Mouse (Mus musculus) forebrain, embryonic 13.5 days (tissue): ENCODE data around the gene Morn1. TPM values are rescaled to one million over a fixed set of nuclear protein-coding genes. Genes with fewer than 3 reads are reported as not detected.

Experiments
- ATAC-seq: fragments of 200-750 bp; cut with Nextera tagmentation; 2 replicates; pipeline ENCODE4 v1.8.0; 2017
- H3K27ac ChIP-seq: fragments of 300-500 bp; sonication (generic); 2 replicates; pipeline ENCODE4 v1.5.1; 2015; ENCODE audit warnings: inconsistent platforms, mild to moderate bottlenecking, moderate library complexity
- H3K27me3 ChIP-seq: fragments of 300-500 bp; sonication (generic); 2 replicates; pipeline ENCODE4 v1.6.1; 2015; ENCODE audit warnings: mild to moderate bottlenecking, inconsistent platforms
- H3K36me3 ChIP-seq: fragments of 300-500 bp; sonication (generic); 2 replicates; pipeline ENCODE4 v1.6.1; 2015; ENCODE audit warnings: mild to moderate bottlenecking, inconsistent platforms; ENCODE audit not compliant: poor library complexity, severe bottlenecking
- H3K4me1 ChIP-seq: fragments of 300-500 bp; sonication (generic); 2 replicates; pipeline ENCODE4 v1.6.1; 2015; ENCODE audit warnings: inconsistent platforms
- H3K4me2 ChIP-seq: fragments of 300-500 bp; sonication (generic); 2 replicates; pipeline ENCODE4 v1.6.1; 2015; ENCODE audit warnings: inconsistent platforms, mild to moderate bottlenecking, moderate library complexity
- H3K4me3 ChIP-seq: fragments of 300-500 bp; sonication (generic); 2 replicates; pipeline ENCODE4 v1.5.1; 2015; ENCODE audit warnings: mild to moderate bottlenecking, inconsistent platforms
- H3K9ac ChIP-seq: fragments of 300-500 bp; sonication (generic); 2 replicates; pipeline ENCODE4 v1.6.1; 2015; ENCODE audit warnings: mild to moderate bottlenecking, inconsistent platforms
- H3K9me3 ChIP-seq: fragments of 300-500 bp; sonication (generic); replicated peaks from 2 replicates; pipeline ENCODE4 v1.6.1; 2016; ENCODE audit warnings: inconsistent platforms
- WGBS: fragments of 180-500 bp; shearing (Covaris S2); methylation state at CpG from one replicate; pipeline ENCODE4 v1.1.7; 2015; 5-methylcytosine and 5-hydroxymethylcytosine counted together
- polyA plus RNA-seq: library from polyadenylated mRNA; unstranded; fragments of >200 nt; fragmentation: Nextera tagmentation; extraction: Ambion mirVana; gene quantifications from 2 replicates; pipeline ENCODE4 v1.2.1, GENCODE M21; 2015

Morn1 gene
- polyA plus RNA-seq, 1 experiment from 2014 or later = 7.4 TPM

DNA sequence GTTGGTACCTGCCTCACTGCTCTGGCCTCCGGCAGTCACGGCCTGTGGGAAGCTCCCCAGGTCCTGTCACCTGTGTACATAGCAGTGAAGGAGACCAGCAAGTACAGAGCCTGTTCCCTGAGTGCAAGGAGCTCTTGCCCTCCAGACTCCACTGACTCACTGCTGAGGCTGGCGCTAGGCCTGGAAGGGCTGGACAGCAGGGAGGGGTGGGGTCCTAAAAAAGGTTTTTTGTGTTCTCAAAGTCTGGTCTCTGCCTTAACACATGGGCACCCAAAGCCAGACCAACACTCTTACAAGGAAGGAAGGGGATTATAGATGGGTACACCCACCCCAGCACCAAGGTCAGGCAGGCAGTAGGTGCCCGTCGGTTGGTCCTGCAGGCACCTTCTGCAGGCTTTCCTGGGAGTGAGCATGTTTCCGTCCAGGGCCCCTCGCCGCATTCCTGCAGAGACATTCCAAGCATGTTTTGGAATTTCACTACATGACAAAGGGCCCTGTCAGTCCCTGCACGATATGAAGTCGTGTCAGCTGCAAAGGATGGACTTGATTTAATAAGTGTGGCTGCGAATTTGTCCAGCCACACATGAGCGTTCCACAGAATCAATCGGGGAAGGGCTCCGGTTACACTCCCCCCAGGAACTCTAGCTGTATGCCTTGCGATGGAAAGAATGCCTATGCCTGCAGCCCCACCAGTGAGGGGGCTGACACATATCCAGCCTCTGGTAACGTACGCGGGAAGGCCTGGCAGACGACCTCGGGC, 47.5 kb downstream of the Morn1 start:
- Histone ChIP-seq H3K4me2 (no peak overlapping the region), H3K9me3 (no peaks in the 10 kb centered on the region), H3K4me3 (no peak overlapping the region), H3K36me3 (no peaks in the 10 kb centered on the region), H3K27me3 (no peaks in the 10 kb centered on the region), H3K4me1 (peaks cover 62% of the 10 kb centered on the region), H3K27ac (peak overlapping the region; percentile 64), H3K9ac (0 out of 2 replicates have a peak overlapping the region, but pooled peaks have one; percentile 43)
- WGBS = 47% methylated on average over 20 of the region's 20 CpGs
- ATAC-seq = no peak

DNA sequence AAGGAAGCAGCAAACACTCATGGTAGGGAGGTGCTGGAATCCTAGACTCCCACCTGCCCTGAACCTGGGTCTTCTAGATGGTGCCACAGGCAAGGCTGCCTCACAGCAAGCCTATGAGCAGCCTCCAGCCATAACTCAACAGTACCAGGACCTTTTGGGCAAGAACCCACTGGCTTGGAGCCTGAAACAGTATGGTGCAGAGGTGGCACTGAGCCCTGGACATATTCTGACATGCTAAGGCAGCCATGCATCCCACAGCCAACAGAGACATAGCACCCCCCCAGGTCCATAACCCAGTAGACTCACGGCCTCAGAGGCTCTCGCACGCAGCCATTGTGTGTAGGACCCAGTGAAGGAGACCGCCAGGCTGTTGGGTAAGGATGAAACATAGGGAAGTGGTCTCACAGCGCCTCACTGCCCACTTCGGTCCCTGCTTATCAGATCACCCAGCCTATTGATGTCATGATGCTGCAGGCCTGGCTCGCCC, 48.4 kb downstream of the Morn1 start:
- no peaks in the 10 kb centered on the region for H3K9me3 ChIP-seq
- 84% methylated on average over 7 of the region's 7 CpGs for WGBS
- H3K27me3 ChIP-seq = no peaks in the 10 kb centered on the region
- no peaks in the 10 kb centered on the region for H3K36me3 ChIP-seq
- no peak overlapping the region for H3K4me2 ChIP-seq
- ATAC-seq = no peak
- H3K4me3 ChIP-seq = no peak overlapping the region
- H3K4me1 ChIP-seq = peaks cover 55% of the 10 kb centered on the region
- H3K9ac ChIP-seq = no peak overlapping the region
- H3K27ac ChIP-seq = no peak overlapping the region

DNA sequence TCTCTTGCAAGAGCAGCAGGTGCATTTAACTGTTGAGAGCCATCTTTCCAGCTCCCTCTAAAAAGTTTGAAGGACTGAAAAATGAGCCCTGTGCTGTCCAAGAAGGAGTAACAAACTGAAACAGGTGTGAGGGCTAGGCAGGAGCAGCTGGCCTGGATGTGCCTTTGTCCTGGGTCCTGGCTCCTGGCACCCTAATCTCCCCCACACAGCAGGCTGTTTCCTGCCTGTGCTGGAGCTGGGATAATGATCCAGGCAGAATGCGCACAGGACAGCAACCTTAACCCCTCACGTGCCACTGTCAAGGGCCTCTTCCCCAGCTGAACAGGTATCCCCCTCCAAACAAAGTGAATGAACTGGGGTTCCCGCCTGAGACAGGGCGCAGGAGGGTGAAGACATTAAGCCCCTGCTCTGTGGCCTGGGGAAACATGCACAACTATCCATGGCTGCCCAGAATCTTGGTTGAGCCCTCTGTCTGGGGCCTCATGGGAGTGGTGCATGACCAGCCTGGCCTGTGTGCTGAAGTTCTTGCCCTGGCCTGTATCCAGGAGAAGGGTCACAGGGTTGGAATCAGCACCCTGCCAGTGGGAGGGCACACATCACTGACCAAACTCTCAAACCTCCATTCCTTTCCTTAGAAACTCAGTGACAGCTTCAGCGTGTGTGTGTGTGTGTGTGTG, 49.7 kb downstream of the Morn1 start:
- Histone ChIP-seq H3K27me3 (no peaks in the 10 kb centered on the region), H3K4me3 (no peak overlapping the region), H3K27ac (no peak overlapping the region), H3K9me3 (no peaks in the 10 kb centered on the region), H3K4me2 (no peak overlapping the region), H3K4me1 (peaks cover 42% of the 10 kb centered on the region), H3K9ac (no peak overlapping the region), H3K36me3 (no peaks in the 10 kb centered on the region)
- no peak for ATAC-seq
- WGBS = 50% methylated on average over 5 of the region's 5 CpGs

DNA sequence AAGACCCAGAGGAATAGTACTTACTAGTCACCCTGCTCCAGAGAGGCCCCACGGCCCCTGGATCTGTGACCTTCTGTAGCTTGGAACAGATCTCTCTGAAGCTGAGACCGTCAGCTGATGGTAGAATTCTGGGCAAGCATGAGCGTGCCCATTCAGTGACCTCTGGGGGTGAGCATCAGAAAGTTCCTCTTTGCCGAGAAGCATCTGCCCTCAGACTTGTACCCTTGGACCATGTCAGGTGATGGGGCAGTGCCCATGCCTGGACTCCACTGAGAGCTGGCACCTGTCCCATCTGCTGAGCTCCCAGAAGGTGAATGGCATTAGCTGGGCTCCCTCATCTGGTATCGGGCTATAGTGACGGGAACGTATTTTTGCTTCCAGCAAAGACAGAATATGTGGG, 51.5 kb downstream of the Morn1 start:
- Histone ChIP-seq H3K4me1 (peaks cover 35% of the 10 kb centered on the region), H3K9ac (no peak overlapping the region), H3K27ac (no peak overlapping the region), H3K4me3 (no peak overlapping the region), H3K9me3 (no peaks in the 10 kb centered on the region), H3K27me3 (no peaks in the 10 kb centered on the region), H3K36me3 (no peaks in the 10 kb centered on the region), H3K4me2 (no peak overlapping the region)
- no peak for ATAC-seq
- WGBS = 86% methylated on average over 7 of the region's 7 CpGs

DNA sequence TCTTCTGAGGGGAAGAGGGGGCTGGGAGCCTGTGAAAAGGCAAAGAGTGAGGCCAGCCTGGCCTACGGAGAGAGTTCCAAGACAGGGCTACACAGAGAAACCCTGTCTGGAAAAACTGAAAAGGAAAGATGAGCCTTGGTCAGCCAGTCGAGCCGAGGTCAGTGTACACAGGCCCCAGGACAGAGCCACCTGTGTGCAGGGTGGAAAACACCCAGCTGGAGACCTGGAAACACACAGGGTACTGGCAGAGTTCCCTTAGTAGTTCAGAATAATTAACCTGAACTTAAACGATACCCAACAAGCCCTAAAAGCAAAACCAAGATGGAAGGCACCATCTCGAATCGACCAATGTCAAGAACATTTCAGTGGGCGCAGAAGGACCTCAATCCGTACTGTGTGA, 52.1 kb downstream of the Morn1 start:
- Histone ChIP-seq H3K4me2 (no peak overlapping the region), H3K27ac (no peak overlapping the region), H3K4me3 (no peak overlapping the region), H3K4me1 (peaks cover 35% of the 10 kb centered on the region), H3K27me3 (no peaks in the 10 kb centered on the region), H3K9ac (no peak overlapping the region), H3K9me3 (no peaks in the 10 kb centered on the region), H3K36me3 (no peaks in the 10 kb centered on the region)
- no peak for ATAC-seq
- WGBS = 83% methylated on average over 8 of the region's 8 CpGs

DNA sequence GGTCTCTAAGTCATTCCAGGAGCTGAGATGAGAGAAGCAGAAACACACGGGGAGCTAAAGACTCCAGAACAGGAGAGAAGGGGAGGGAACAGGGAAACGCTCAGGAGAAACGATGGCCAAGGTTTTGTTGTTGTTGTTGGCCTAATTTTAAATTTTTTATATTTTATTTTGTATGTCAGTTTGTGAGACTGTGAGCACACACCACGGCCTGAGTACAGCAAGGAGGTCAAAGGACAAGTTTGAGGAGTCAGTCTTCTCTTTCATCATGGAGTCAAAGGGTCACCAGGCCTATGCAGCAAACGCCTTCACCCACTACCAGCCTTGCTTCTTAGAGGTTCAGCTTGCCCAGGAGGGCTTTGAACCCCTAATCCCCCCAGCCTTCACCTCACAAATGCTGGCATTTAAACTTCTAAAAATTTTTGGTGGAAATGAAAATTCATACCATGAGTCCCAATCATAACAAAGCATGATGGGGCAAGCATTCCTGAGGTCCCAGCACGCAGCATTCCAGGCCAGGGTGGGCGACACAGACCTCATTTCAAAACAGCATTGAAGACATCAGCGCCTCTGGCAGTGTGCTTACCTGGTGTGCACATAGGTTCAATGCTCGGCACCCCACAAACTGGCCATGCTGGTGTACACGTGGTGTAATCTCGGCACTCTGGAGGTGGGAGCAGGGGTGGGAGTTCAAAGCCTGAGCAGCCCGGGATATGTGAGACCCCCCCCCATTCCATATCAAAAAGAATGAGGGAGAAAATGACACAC, 53.1 kb downstream of the Morn1 start:
- no peak for ATAC-seq
- Histone ChIP-seq H3K27ac (no peak overlapping the region), H3K4me3 (no peak overlapping the region)

DNA sequence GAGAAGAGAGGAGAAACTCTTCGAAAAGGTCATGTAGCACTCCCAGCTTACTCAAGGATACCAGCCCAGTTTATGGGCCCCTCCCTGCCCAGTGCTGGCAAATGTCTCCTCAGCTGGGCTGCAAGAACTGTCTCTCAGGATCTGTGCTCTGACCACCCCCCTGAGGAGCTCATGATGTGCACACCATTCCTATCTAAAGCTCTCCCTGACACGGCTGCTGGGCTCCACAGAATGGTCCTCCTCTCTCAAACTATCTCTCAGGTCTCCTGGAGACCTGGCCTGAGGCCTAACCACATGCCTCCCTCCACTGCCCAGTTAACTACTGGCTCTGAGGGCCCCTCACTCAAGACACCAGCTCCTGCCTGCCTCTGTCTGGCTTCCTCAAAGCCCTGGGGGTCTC, 53.8 kb downstream of the Morn1 start:
- 75% methylated on average over 2 of the region's 2 CpGs for WGBS
- no peak overlapping the region for H3K4me2 ChIP-seq

More for the DNA sequence above, 53.1 kb downstream of the Morn1 start:
- H3K4me2 ChIP-seq = no peak overlapping the region
- no peaks in the 10 kb centered on the region for H3K27me3 ChIP-seq
- 88% methylated on average over 12 of the region's 12 CpGs for WGBS
- no peaks in the 10 kb centered on the region for H3K9me3 ChIP-seq
- H3K36me3 ChIP-seq = no peaks in the 10 kb centered on the region
- peaks cover 35% of the 10 kb centered on the region for H3K4me1 ChIP-seq
- no peak overlapping the region for H3K9ac ChIP-seq

DNA sequence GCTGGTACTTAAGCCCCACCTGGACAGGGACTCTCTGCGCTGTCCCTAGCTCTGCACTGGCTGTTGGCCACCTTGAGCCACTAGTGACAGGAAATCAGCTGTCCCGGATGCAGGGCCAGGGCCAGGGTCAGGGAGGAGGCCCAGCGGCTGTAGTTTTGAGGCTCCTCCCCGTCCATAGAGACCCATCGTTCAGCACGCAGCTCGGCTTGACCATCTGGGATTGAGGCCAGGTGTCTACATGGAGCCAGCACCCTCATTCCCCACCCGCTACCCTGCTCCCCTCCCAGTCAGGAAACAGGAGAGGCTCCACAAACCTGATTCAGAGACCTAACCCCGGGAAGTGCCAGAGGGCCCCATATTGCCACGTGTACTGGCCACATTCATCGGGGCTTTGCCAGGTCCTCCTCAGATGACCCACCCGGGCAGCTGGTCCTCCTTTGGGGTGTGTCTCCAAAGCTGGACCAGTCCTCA, 54.5 kb downstream of the Morn1 start:
- WGBS = 82% methylated on average over 12 of the region's 12 CpGs
- H3K9ac ChIP-seq = no peak overlapping the region
- H3K9me3 ChIP-seq = no peaks in the 10 kb centered on the region
- H3K4me2 ChIP-seq = no peak overlapping the region
- no peak for ATAC-seq
- no peaks in the 10 kb centered on the region for H3K36me3 ChIP-seq
- no peaks in the 10 kb centered on the region for H3K27me3 ChIP-seq
- H3K27ac ChIP-seq = no peak overlapping the region
- no peak overlapping the region for H3K4me3 ChIP-seq
- peaks cover 31% of the 10 kb centered on the region for H3K4me1 ChIP-seq

More for the DNA sequence above, 53.8 kb downstream of the Morn1 start:
- H3K27ac ChIP-seq = no peak overlapping the region
- no peaks in the 10 kb centered on the region for H3K27me3 ChIP-seq
- no peaks in the 10 kb centered on the region for H3K9me3 ChIP-seq
- H3K9ac ChIP-seq = no peak overlapping the region
- no peaks in the 10 kb centered on the region for H3K36me3 ChIP-seq
- no peak for ATAC-seq
- no peak overlapping the region for H3K4me3 ChIP-seq
- peaks cover 35% of the 10 kb centered on the region for H3K4me1 ChIP-seq

DNA sequence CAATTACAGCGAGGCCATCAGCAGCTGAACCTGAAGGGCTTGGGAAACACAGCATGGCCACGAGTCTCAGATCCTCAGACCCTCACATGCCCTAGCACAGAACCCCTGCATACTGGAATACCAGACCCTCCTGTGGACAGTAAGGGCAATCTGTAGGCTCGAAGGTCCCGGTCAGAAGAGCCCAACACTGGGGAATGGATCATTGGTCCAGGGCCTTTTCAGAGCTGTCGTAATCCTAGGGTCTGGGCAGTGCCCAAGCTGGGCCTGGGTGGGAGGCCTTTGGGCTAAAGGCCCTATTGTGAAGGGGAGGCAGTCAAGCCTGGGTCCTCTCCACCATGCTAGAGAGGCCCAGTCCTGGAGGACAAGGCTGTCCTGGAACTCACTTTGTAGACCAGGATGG, 56.5 kb downstream of the Morn1 start:
- Histone ChIP-seq H3K9ac (no peak overlapping the region), H3K27me3 (no peaks in the 10 kb centered on the region), H3K4me3 (no peak overlapping the region), H3K36me3 (no peaks in the 10 kb centered on the region), H3K27ac (no peak overlapping the region), H3K4me1 (peaks cover 26% of the 10 kb centered on the region), H3K9me3 (no peaks in the 10 kb centered on the region), H3K4me2 (no peak overlapping the region)
- ATAC-seq = no peak
- 89% methylated on average over 5 of the region's 5 CpGs for WGBS

DNA sequence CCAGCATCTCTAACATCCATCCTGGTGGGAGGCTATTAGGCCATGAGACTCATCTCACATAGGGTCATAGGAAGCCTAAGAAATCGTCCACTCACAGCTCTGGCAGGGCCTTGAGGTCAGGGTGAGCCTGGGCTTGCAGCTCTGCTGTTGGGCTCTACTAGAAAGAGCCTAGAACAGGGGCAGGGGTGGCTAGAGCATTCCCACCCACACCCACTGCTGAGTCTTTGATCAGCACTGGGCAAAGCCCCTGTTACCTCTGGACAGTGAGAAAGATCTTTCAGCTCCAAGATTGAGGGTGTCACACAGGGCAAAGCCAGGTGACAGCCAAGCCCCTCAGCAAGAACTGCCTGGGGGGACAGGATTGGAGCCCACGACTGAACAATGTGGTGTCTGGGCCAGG, 57.0 kb downstream of the Morn1 start:
- Histone ChIP-seq H3K36me3 (no peaks in the 10 kb centered on the region), H3K4me2 (no peak overlapping the region; the same call in 1 of the 2 replicates), H3K27me3 (peaks cover under 1% of the 10 kb centered on the region; the same call in 1 of the 2 replicates), H3K9me3 (no peaks in the 10 kb centered on the region), H3K27ac (peak overlapping the region; percentile 87), H3K4me1 (peaks cover 26% of the 10 kb centered on the region), H3K9ac (peak overlapping the region; percentile 40), H3K4me3 (no peak overlapping the region)
- WGBS = 58% methylated on average over 2 of the region's 2 CpGs
- ATAC-seq = no peak

DNA sequence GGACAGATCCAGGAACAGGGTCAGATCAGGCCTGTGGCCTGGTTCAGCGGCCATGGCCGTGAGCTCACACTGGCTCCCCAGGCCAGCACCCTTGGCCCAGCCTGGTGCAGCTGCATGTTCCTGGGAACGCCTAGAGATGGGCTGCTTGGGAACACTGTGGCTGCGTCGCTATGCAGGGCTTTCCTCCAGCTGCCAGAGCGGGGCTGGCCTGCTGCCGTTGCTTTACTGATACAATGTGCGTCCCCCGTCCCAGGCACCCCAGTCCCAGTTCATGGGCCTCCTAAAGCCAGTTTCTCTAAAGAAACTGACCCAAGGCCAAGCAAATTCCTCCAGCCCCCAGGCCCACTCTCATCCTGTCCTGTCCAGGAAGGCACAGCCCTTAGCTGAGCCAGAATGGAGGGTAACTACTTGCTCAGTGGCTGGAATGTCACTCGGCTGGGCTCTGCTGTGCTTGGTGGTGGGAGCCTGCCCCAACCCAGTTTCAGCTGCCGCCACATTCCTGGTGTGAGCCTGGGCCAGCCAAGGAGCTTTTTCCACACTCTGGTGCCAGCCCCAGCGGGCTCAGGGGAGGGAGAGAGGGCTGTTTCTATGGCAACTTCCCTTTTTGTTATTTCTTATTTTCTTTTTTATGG, 57.6 kb downstream of the Morn1 start:
- H3K36me3 ChIP-seq = no peaks in the 10 kb centered on the region
- H3K4me2 ChIP-seq = peak overlapping the region; percentile 15; the same call in 1 of the 2 replicates
- peak overlapping the region; percentile 87 for H3K27ac ChIP-seq
- peaks cover 6% of the 10 kb centered on the region for H3K27me3 ChIP-seq
- H3K4me1 ChIP-seq = peaks cover 26% of the 10 kb centered on the region
- WGBS = 27% methylated on average over 12 of the region's 12 CpGs
- peak overlapping the region; percentile 40 for H3K9ac ChIP-seq
- H3K9me3 ChIP-seq = no peaks in the 10 kb centered on the region
- H3K4me3 ChIP-seq = no peak overlapping the region
- peak; percentile 80 for ATAC-seq
